12 mouse cellular contexts compared by ENCODE assay signal in the genomic region with DNA sequence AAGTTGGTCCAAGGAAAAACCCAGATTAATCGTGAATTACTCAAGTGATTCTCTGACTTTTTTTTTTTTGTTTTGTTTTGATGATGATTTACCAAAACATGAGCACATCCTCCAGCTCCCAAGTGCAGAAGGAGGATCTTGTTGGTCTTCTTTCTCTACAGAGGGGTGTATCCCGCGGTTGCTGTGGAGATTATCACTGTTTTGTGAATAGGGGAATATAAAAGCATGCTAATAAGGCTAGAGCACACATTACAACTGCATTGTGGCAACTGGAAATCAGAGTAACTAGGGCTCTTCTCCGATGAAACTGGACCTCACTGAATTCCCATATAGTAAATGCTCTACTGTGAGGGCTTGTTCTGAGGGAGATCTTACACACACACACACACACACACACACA. TPM values are rescaled to one million over a fixed set of nuclear protein-coding genes. Genes with fewer than 3 reads are reported as not detected.
DNase-seq lines count a peak whose midpoint lies in the region; ATAC-seq and TF ChIP-seq lines count a peak whose summit lies in the region.
"Had no signal": no experiment of that assay in that cellular context is flagged by ENCODE, and none has a peak within 500 bp of the region (broad histone marks: within the 10 kb centered on the region; RNA-seq: fewer than 3 reads in every experiment).

No protein-coding gene starts in this region.

- H3K4me2 ChIP-seq in liver, embryonic 12.5 days = no peak overlapping the region
- no peak overlapping the region for H3K4me2 ChIP-seq in stomach, postnatal 0 days (replicated peaks; ENCODE audit: low read depth)
- H3K4me2 ChIP-seq in midbrain, embryonic 11.5 days = no peak overlapping the region
- H3K4me2 ChIP-seq: neural tube, embryonic 15.5 days had no signal

- H3K36me3 ChIP-seq in kidney, adult 2 months (ENCODE audit: control insufficient read depth, insufficient read depth, low read length) = peaks cover 3% of the 10 kb centered on the region; the same call in 1 of the 2 replicates
- no peaks in the 10 kb centered on the region for H3K36me3 ChIP-seq in liver, embryonic 12.5 days
- no peaks in the 10 kb centered on the region for H3K36me3 ChIP-seq in stomach, postnatal 0 days (ENCODE audit: control insufficient read depth, insufficient read depth, low read length)
- H3K36me3 ChIP-seq in midbrain, embryonic 11.5 days (ENCODE audit: control insufficient read depth, insufficient read depth, low read length) = no peaks in the 10 kb centered on the region
- H3K36me3 ChIP-seq: neural tube, embryonic 15.5 days had no signal

- 46% methylated on average over 4 of the region's 4 CpGs for WGBS in kidney, adult 2 months
- 64% methylated on average over 4 of the region's 4 CpGs for WGBS in liver, embryonic 12.5 days (ENCODE audit: insufficient replicate concordance)
- WGBS in stomach, postnatal 0 days = 52% methylated on average over 4 of the region's 4 CpGs
- 76% methylated on average over 4 of the region's 4 CpGs for WGBS in midbrain, embryonic 11.5 days

- no peaks in the 10 kb centered on the region for H3K9me3 ChIP-seq in liver, embryonic 12.5 days (replicated peaks)
- no peaks in the 10 kb centered on the region for H3K9me3 ChIP-seq in stomach, postnatal 0 days (ENCODE audit: control insufficient read depth, low read length)
- H3K9me3 ChIP-seq in midbrain, embryonic 11.5 days (ENCODE audit: control insufficient read depth, low read length) = no peaks in the 10 kb centered on the region
- H3K9me3 ChIP-seq: neural tube, embryonic 15.5 days had no signal

- H3K4me3 ChIP-seq in kidney, adult 2 months (ENCODE audit: insufficient read depth, low read depth, low read length) = no peak overlapping the region
- no peak overlapping the region for H3K4me3 ChIP-seq in liver, embryonic 12.5 days
- no peak overlapping the region for H3K4me3 ChIP-seq in stomach, postnatal 0 days (ENCODE audit: low read depth, low read length)
- no peak overlapping the region for H3K4me3 ChIP-seq in midbrain, embryonic 11.5 days (ENCODE audit: low read depth, low read length)
- H3K4me3 ChIP-seq: layer of hippocampus, adult 2 months; neural tube, embryonic 15.5 days had no signal

- H3K27me3 ChIP-seq in kidney, adult 2 months (replicated peaks; ENCODE audit: control insufficient read depth, insufficient read depth, low read length) = no peaks in the 10 kb centered on the region
- H3K27me3 ChIP-seq in liver, embryonic 12.5 days (replicated peaks) = peaks cover 30% of the 10 kb centered on the region
- no peaks in the 10 kb centered on the region for H3K27me3 ChIP-seq in stomach, postnatal 0 days (ENCODE audit: control insufficient read depth, insufficient read depth, low read length)
- peaks cover 5% of the 10 kb centered on the region; the same call in 1 of the 2 replicates for H3K27me3 ChIP-seq in midbrain, embryonic 11.5 days (ENCODE audit: control insufficient read depth, insufficient read depth, low read length)
- H3K27me3 ChIP-seq: neural tube, embryonic 15.5 days had no signal

- H3K9ac ChIP-seq in liver, embryonic 12.5 days = no peak overlapping the region
- no peak overlapping the region for H3K9ac ChIP-seq in stomach, postnatal 0 days (ENCODE audit: low read length)
- H3K9ac ChIP-seq in midbrain, embryonic 11.5 days (ENCODE audit: low read length) = no peak overlapping the region
- H3K9ac ChIP-seq: neural tube, embryonic 15.5 days had no signal

- peak overlapping the region; percentile 90 for H3K27ac ChIP-seq in kidney, adult 2 months (ENCODE audit: insufficient read depth, low read depth, low read length)
- peak overlapping the region; percentile 72; the same call in 1 of the 2 replicates for H3K27ac ChIP-seq in liver, embryonic 12.5 days
- H3K27ac ChIP-seq in stomach, postnatal 0 days (replicated peaks) = peak overlapping the region; percentile 67
- no peak overlapping the region for H3K27ac ChIP-seq in midbrain, embryonic 11.5 days (ENCODE audit: low read depth, low read length)
- H3K27ac ChIP-seq: hindbrain, postnatal 0 days; layer of hippocampus, adult 2 months; neural tube, embryonic 15.5 days had no signal

- no peak for TF ChIP-seq EP300 in stomach, postnatal 0 days (optimal IDR thresholded peaks at IDR 0.05)

- TF ChIP-seq POLR2A in kidney, adult 2 months (IDR thresholded peaks at IDR 0.05; ENCODE audit: low read depth, low read length) = no peak

- peak; percentile 48 for DNase-seq in kidney, adult 2 months
- no peak for DNase-seq in kidney, postnatal 10 days
- DNase-seq in urinary bladder, postnatal 14 days (ENCODE audit: low spot score) = peak; percentile 63
- no peak for DNase-seq in urinary bladder, postnatal 25 days (ENCODE audit: low spot score)
- no peak for DNase-seq in stomach, postnatal 0 days (ENCODE audit: low spot score)
- no peak for DNase-seq in midbrain, embryonic 11.5 days (ENCODE audit: low spot score, missing footprints)
- DNase-seq in frontal cortex, postnatal 36 days (ENCODE audit: low spot score in 2 of 2) = no peak
- DNase-seq: cerebellum, adult 9-10 months had no signal

- H3K4me1 ChIP-seq in kidney, adult 2 months (ENCODE audit: control insufficient read depth, insufficient read depth, low read length) = peaks cover 20% of the 10 kb centered on the region
- H3K4me1 ChIP-seq in liver, embryonic 12.5 days = peaks cover 35% of the 10 kb centered on the region
- peaks cover 2% of the 10 kb centered on the region; the same call in 1 of the 2 replicates for H3K4me1 ChIP-seq in stomach, postnatal 0 days (replicated peaks; ENCODE audit: control insufficient read depth, insufficient read depth)
- peaks cover 3% of the 10 kb centered on the region for H3K4me1 ChIP-seq in midbrain, embryonic 11.5 days (ENCODE audit: control insufficient read depth, insufficient read depth, low read length)

- no peak for ATAC-seq in liver, embryonic 12.5 days
- no peak for ATAC-seq in stomach, postnatal 0 days (ENCODE audit: low FRiP score, low TSS enrichment)
- ATAC-seq in midbrain, embryonic 11.5 days (ENCODE audit: low FRiP score) = no peak
- ATAC-seq: hindbrain, postnatal 0 days had no signal

- no peak for TF ChIP-seq CTCF in kidney, adult 2 months (conservative IDR thresholded peaks at IDR 0.05; ENCODE audit: insufficient read depth, insufficient read length, low read depth, low read length)
- TF ChIP-seq CTCF in stomach, postnatal 0 days (IDR thresholded peaks at IDR 0.05; ENCODE audit: low read depth) = no peak

RNA-seq across cellular contexts. Expression of gene Errfi1, which starts 1.2 kb away (rescaled TPM):
- polyA plus RNA-seq in kidney, adult 2 months (2012; rRNA removed) = 230 TPM in 2 replicates
- polyA plus RNA-seq in liver, embryonic 12.5 days (2016; fragmentation: Nextera tagmentation; extraction: Ambion mirVana) = 14.7 and 14.9 TPM in 2 replicates
- polyA plus RNA-seq in stomach, postnatal 0 days (2015; fragmentation: Nextera tagmentation; extraction: Ambion mirVana) = 30.6 and 32.1 TPM in 2 replicates
- polyA plus RNA-seq in midbrain, embryonic 11.5 days (2014; fragmentation: Nextera tagmentation; extraction: Ambion mirVana) = 29.5 and 29.7 TPM in 2 replicates

Comparison
In these comparisons a context has a peak if more than half of its experiments do, and no peak if none do; other contexts are left out.
1. DNase-seq: peak in kidney, adult 2 months (single experiment) and urinary bladder, postnatal 14 days (single experiment); none in kidney, postnatal 10 days (single experiment), urinary bladder, postnatal 25 days (single experiment), stomach, postnatal 0 days (single experiment), midbrain, embryonic 11.5 days (single experiment) and frontal cortex, postnatal 36 days (0 of 2).